Mouse (Mus musculus) liver, embryonic 14.5 days (tissue): ENCODE measurements around the gene Aldh5a1.

Experiments
- CTCF ChIP-seq: IDR thresholded peaks from 2 replicates; pipeline ENCODE4 v1.5.1; 2016; ENCODE audit warnings: antibody characterized with exemption, low read depth, control low read depth
- EP300 ChIP-seq: IDR thresholded peaks from 2 replicates; pipeline ENCODE4 v1.6.1; 2016; ENCODE audit warnings: antibody characterized with exemption, low read depth

- TF ChIP-seq EP300 (no peak), CTCF (no peak)
These were observed 721 bp downstream of the Aldh5a1 start for GRCm38 (mm10) chr13:24936772-24937107.
